Mouse (Mus musculus) embryonic facial prominence, embryonic 11.5 days (tissue): ENCODE measurements around the gene Hist1h4j. TPM values are rescaled to one million over a fixed set of nuclear protein-coding genes. Genes with fewer than 3 reads are reported as not detected.
"Not testable (repeated sequence)": the region's sequence is repeated elsewhere in the genome, so short reads cannot be mapped to it uniquely, and the experiment has no call there.

ENCODE experiments used
- ATAC-seq: fragments of 200-750 bp; cut with Nextera tagmentation; replicated peaks from 2 replicates; pipeline ENCODE4 v1.8.0; 2017; ENCODE audit warnings: low read depth; ENCODE audit not compliant: insufficient number of reproducible peaks, low FRiP score, low TSS enrichment
- DNase-seq: peaks from one replicate; pipeline ENCODE4 v3.0.0-alpha.2; 2015; ENCODE audit warnings: low spot score
- H3K27ac ChIP-seq: fragments of 300-500 bp; sonication (generic); replicated peaks from 2 replicates; pipeline ENCODE4 v1.5.1; 2014; ENCODE audit warnings: mild to moderate bottlenecking, low read depth, low read length, control low read depth
- H3K27me3 ChIP-seq: fragments of 300-500 bp; sonication (generic); 2 replicates; pipeline ENCODE4 v1.6.1; 2014; ENCODE audit warnings: mild to moderate bottlenecking, low read length, moderate library complexity, mixed read lengths; ENCODE audit not compliant: control insufficient read depth, insufficient read depth
- H3K36me3 ChIP-seq: fragments of 300-500 bp; sonication (generic); replicated peaks from 2 replicates; pipeline ENCODE4 v1.6.1; 2014; ENCODE audit warnings: low read depth, mild to moderate bottlenecking, low read length, moderate library complexity, mixed read lengths; ENCODE audit not compliant: control insufficient read depth, insufficient read depth
- H3K4me1 ChIP-seq: fragments of 300-500 bp; sonication (generic); 2 replicates; pipeline ENCODE4 v1.6.1; 2014; ENCODE audit warnings: low read length, mixed read lengths; ENCODE audit not compliant: control insufficient read depth, insufficient read depth
- H3K4me2 ChIP-seq: fragments of 300-500 bp; sonication (generic); 2 replicates; pipeline ENCODE4 v1.6.1; 2014; ENCODE audit warnings: low read depth, mild to moderate bottlenecking, control low read depth, low read length, moderate library complexity
- H3K4me3 ChIP-seq: fragments of 300-500 bp; sonication (generic); 2 replicates; pipeline ENCODE4 v1.5.1; 2014; ENCODE audit warnings: low read depth, low read length, control low read depth
- H3K9ac ChIP-seq: fragments of 300-500 bp; sonication (generic); replicated peaks from 2 replicates; pipeline ENCODE4 v1.6.1; 2014; ENCODE audit warnings: mild to moderate bottlenecking, control low read depth, low read length
- H3K9me3 ChIP-seq: fragments of 300-500 bp; sonication (generic); replicated peaks from 2 replicates; pipeline ENCODE4 v1.6.1; 2016; ENCODE audit warnings: mild to moderate bottlenecking, low read length, inconsistent platforms, mixed read lengths; ENCODE audit not compliant: control insufficient read depth
- WGBS: fragments of 180-500 bp; shearing (Covaris S2); extraction: QIAGEN DNeasy Blood & Tissue Kit; methylation state at CpG from one replicate; pipeline ENCODE4 v1.1.7; 2014; 5-methylcytosine and 5-hydroxymethylcytosine counted together
- polyA plus RNA-seq: library from polyadenylated mRNA; unstranded; fragments of >200 nt; fragmentation: Nextera tagmentation; extraction: Ambion mirVana; gene quantifications from 2 replicates; pipeline ENCODE4 v1.2.1, GENCODE M21; 2014

Gene Hist1h4j
- polyA plus RNA-seq, 1 experiment from 2014 or later = 1.4 TPM

GRCm38 (mm10) chr13:21753524-21754285, 18.8 kb downstream of the Hist1h4j start, which contains the start of the genes Hist1h2ak and Hist1h2bn:
Gene Hist1h2ak (minus strand): TSS chr13:21753827.
Gene Hist1h2bn (plus strand): TSS chr13:21754123.
- WGBS = under 1% methylated on average over 33 of the region's 50 CpGs
- H3K27ac ChIP-seq = peak within 1 kb of the TSS; percentile 89
- not testable (repeated sequence) for H3K9me3 ChIP-seq, H3K4me1 ChIP-seq, H3K27me3 ChIP-seq, H3K36me3 ChIP-seq
- peak within 1 kb of the TSS; percentile 70 for H3K9ac ChIP-seq
- H3K4me2 ChIP-seq = peak within 1 kb of the TSS; percentile 64
- peak within 1 kb of the TSS; percentile 40 for H3K4me3 ChIP-seq
- DNase-seq (peak; percentile 94), ATAC-seq (peak; percentile 93)

- WGBS = under 1% methylated on average over 10 of the region's 26 CpGs
- not testable (repeated sequence) for H3K36me3 ChIP-seq, H3K9me3 ChIP-seq, H3K4me1 ChIP-seq, H3K27me3 ChIP-seq, ATAC-seq
- Histone ChIP-seq H3K4me3 (peak overlapping the region; percentile 40), H3K9ac (peak overlapping the region; percentile 53), H3K27ac (peak overlapping the region; percentile 81), H3K4me2 (peak overlapping the region; percentile 37)
- peak; percentile 69 for DNase-seq
These were observed 19.6 kb downstream of the Hist1h4j start for GRCm38 (mm10) chr13:21754294-21755001.

GRCm38 (mm10) chr13:21755707-21756106, 20.8 kb downstream of the Hist1h4j start:
- Histone ChIP-seq H3K4me1 (no peaks in the 10 kb centered on the region), H3K9ac (no peak overlapping the region), H3K4me2 (no peak overlapping the region), H3K27me3 (no peaks in the 10 kb centered on the region), H3K36me3 (no peaks in the 10 kb centered on the region), H3K27ac (no peak overlapping the region), H3K4me3 (no peak overlapping the region), H3K9me3 (no peaks in the 10 kb centered on the region)
- ATAC-seq (no peak), DNase-seq (no peak)
- WGBS = 62% methylated on average over 1 of the region's 1 CpGs

- Histone ChIP-seq H3K36me3 (no peaks in the 10 kb centered on the region), H3K4me2 (peak overlapping the region; percentile 88), H3K27ac (peak overlapping the region; percentile 99), H3K4me3 (peak overlapping the region; percentile 70), H3K9me3 (no peaks in the 10 kb centered on the region), H3K27me3 (no peaks in the 10 kb centered on the region), H3K4me1 (no peaks in the 10 kb centered on the region), H3K9ac (peak overlapping the region; percentile 96)
- ATAC-seq (peak; percentile 84), DNase-seq (peak; percentile 94)
- WGBS = 6% methylated on average over 33 of the region's 33 CpGs
These were observed 44.2 kb downstream of the Hist1h4j start for GRCm38 (mm10) chr13:21778814-21779766.

GRCm38 (mm10) chr13:21779767-21780731, 45.2 kb downstream of the Hist1h4j start, which contains the start of gene Hist1h1b:
Gene Hist1h1b (minus strand): TSS chr13:21780625.
- DNase-seq = peak; percentile 93
- H3K27me3 ChIP-seq = no peaks in the 10 kb centered on the region
- ATAC-seq = peak; percentile 44
- peak within 1 kb of the TSS; percentile 88 for H3K4me2 ChIP-seq
- no peaks in the 10 kb centered on the region for H3K4me1 ChIP-seq
- no peaks in the 10 kb centered on the region for H3K9me3 ChIP-seq
- under 1% methylated on average over 44 of the region's 44 CpGs for WGBS
- peak within 1 kb of the TSS; percentile 70 for H3K4me3 ChIP-seq
- peak within 1 kb of the TSS; percentile 99 for H3K27ac ChIP-seq
- H3K36me3 ChIP-seq = no peaks in the 10 kb centered on the region
- H3K9ac ChIP-seq = peak within 1 kb of the TSS; percentile 96

GRCm38 (mm10) chr13:21781021-21781555, 46.2 kb downstream of the Hist1h4j start:
- no peaks in the 10 kb centered on the region for H3K9me3 ChIP-seq
- peak overlapping the region; percentile 96 for H3K9ac ChIP-seq
- H3K4me3 ChIP-seq = 0 out of 2 replicates have a peak overlapping the region, but pooled peaks have one; percentile 4
- WGBS = 44% methylated on average over 6 of the region's 6 CpGs
- no peaks in the 10 kb centered on the region for H3K36me3 ChIP-seq
- peak overlapping the region; percentile 99 for H3K27ac ChIP-seq
- DNase-seq (no peak), ATAC-seq (no peak)
- H3K4me1 ChIP-seq = no peaks in the 10 kb centered on the region
- H3K4me2 ChIP-seq = peak overlapping the region; percentile 88; the same call in 1 of the 2 replicates
- no peaks in the 10 kb centered on the region for H3K27me3 ChIP-seq
